Mouse (Mus musculus) spleen, adult 18-20 months (tissue): Measurements from ENCODE around the gene Zfp710.
"Not testable (repeated sequence)": the region's sequence is repeated elsewhere in the genome, so short reads cannot be mapped to it uniquely, and the experiment has no call there.

Source experiments
- DNase-seq, 2 experiments: peaks; one replicate each; pipeline ENCODE4 v3.0.0; 2022; ENCODE audit warnings: mixed read lengths in 2 of 2

The Zfp710 gene

DNA sequence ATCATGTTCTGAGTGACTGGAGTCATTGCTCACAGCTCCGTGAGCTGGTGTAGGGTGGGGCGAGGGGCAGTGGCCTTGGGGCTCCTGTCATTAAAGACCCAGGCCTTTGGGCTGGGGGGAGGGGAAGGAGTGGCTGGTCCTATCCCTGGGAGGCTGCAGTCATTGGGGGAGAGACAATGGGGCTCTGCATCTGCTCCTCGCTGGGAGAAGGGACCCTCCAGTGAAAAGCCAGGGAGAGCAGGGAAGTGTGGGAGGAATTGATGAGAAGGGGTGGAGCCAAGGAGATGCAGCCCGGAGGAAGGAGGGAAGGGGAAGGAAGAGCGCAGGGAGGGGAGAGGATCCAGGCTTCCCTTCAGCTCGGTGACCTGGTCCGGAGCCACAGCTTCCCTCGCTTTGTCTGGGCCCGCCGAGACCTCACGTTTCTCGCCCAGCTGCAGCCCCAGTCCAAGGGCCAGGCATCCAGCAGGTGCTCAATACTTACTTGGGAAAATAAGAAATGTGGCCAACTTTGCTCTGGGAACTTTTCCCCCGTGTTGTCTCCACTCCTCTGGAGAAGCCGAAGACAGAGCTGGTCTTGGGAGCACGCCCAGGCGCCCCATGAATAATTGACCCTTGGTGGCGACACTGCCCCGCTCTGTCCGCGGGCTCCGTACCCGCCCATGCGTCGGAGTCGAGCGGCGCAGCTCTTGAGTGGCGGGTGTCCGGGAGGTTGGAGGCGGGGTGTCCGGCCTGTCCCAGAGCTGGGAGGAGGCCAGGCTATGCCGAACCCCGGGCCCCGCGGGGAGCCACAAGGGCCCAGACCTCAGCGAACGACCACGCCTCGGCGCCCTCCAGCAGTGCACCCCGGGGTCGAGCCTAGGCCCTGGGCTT, at the start of gene Zfp710:
Zfp710 (plus strand) TSS at position 294 of the 870 bp plus-strand sequence.
- DNase-seq, result peak; percentile 71 to 72

DNA sequence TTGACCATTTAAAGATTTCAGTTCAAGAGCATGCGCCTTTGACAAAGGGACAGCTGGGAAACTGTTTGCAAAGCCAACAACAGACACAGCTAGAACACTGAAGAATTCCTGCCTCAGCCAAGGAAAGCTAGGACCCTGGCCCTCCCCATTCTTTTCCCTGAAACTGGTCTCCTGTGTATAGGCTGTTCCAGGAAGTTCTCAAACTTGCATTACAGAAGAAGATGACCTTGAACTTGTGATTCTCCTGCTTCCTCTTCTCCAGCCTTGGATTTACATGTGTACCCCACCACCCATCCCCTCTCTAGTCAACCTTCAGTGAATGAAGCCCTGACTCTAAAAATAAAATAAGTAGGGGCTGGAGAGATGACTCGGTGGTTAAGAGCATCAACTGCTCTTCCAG, 49.3 kb upstream of the Zfp710 start:
- DNase-seq, result no peak

DNA sequence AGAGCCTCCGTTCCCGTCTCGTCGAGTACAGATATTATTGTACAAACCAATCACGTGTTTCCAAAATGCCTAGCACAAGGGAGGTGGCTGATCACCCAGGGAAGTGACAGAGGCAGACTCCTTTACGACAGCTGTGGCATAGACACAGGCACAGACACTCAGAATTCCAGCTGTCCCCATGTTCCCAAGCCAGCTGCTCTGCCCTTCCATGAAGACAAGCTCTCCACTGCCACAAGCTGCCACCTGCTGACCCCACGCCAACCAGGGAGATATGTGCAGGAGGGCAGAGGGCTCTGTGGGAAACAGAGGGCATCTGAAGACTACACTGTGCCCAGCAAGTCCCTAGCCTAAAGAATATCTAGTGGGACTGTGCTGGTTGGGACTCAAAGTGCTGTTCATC, 37.9 kb upstream of the Zfp710 start:
- no peak for DNase-seq

DNA sequence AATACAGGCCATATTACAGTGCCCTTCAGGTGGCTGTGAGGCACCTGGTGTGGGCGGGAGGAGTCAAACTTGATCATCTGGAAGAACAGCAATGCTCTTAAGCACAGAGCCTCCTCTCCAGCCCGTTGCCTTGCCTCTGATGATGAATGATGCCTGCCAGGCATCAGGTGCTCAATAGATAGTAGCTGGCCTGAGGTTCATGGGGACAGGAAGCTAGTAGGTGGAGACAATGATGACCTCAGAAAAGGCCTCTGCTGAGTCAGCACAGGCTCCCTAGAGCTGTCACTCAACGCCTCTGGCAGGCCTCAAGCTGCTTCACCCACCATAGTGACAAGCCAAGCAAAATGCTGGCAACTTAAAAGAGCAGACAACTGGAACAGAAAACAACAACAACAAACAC, 36.9 kb upstream of the Zfp710 start:
- no peak for DNase-seq

DNA sequence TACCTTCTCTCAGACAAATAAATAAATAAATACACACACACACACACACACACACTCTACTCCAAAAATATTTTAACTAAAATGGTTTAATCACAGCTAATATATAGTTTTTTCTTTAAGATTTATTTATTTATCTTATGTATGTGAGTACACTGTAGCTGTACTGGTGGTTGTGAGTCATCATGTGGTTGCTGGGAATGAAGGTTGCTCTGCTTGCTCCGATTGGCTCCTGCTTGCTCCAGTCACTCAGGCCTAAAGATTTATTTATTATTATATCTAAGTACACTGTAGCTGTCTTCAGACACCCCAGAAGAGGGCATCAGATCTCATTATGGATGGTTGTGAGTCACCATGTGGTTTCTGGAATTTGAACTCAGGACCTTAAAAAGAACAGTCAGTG, 36.1 kb upstream of the Zfp710 start:
- not testable (repeated sequence) for DNase-seq

DNA sequence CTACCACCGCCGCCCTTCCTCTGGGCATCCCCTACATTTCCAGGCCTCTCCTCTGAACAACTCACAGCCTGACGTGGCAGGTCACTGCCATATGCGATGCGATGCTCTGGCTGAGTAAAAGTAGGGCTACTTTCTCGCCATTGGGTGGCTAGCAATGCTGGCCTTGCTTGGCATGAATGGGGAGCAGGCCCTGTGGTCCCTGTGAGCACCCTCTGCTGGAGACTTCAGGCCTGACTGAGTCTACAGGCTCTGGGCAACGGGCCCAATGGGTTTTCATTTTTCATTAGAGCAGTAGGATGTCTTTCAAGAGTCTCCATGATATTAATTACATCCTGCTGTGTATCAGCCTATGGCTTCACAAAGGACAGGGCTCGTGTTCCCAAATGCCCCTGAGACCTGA, 30.1 kb upstream of the Zfp710 start:
- peak in 1 of 2 experiments; percentile 37 for DNase-seq

DNA sequence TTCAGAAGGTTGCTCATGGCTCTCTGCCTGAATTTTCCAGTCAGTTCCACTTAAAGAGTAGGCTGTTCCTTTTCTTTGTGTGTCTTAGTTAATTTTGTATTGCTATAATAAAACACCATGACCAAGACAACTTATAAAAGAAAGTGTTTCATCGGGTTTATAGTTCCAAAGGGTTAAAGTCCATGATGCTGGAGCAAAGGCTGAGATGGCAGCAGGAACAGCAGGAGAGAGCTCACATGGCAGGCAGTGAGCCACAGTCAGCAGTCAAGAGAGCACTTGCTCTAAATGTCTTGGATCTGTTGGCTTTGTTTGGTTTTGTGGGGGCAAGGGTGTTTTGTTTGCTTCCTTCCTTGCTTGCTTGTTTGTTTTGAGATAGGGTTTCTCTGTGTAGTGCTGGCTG, 26.9 kb upstream of the Zfp710 start:
- DNase-seq, result no peak

DNA sequence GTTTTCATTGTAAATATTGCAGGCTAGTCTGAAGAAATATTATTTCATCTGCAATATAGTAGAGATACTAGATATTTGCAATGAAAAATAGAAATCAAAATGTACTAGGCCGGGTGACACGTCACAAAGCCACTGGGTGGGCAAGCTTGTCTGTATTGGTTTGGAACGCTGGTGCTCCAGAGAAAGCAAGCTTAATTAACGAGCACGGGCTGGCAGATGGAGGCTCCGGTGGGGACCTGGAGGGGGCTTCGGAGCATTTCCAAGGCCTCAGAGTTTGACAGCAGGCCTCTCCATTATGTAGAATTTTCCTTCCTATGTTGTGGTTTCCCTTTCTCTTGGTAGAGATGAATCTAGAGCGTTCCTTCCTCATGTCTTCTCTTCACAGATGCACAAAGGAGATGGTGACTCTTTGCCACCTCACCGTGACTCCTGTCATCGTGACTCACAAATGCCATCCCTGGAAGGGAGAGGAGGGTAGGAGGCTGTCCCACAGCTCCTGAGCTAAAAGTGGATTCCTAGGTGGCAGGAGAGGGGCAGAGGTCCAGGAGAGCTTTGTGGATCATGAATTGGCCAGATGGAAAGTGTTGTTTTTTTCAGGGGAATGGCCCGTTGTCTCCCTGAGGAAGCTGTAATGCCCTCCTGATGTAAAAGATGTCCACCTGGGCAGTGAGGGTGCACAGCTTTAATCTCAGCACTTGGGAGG, 22.1 kb upstream of the Zfp710 start:
- no peak for DNase-seq

DNA sequence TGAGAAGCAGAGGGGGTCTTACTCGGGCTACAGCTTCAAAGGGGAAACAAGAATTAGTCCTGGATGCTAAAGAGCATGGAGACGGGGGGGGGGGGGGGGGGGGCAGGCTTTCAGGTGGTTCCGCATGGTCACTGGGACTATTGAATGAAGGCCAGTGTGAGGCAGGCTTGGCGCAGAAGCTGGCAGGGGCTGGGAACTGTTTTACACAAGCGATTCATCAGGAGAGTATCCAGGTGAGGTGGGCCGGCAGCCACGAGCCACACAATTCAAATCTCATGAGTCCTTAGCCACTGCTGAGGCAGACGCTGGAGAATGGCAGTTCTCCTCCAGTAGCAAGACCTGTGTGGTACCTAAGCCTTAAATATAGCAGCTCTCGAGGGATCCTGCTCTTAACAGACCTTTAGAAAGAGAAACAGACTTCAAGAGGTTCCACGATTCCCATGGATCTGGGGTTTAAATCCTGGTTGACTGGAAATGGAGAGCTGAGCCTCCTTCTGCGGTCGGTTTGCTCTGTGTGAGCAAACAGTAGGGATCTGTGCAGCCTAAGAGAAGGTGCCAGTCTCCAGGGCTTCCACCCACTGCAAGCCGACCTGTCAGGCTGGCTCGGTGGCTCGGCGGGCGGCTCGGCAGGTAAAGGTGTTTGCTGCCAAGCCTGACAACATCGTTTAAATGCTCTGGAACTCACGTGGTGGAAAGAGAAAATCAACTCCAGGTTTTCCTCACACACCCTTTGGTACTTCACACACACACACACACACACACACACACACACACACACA, 19.6 kb upstream of the Zfp710 start:
- DNase-seq, result no peak

DNA sequence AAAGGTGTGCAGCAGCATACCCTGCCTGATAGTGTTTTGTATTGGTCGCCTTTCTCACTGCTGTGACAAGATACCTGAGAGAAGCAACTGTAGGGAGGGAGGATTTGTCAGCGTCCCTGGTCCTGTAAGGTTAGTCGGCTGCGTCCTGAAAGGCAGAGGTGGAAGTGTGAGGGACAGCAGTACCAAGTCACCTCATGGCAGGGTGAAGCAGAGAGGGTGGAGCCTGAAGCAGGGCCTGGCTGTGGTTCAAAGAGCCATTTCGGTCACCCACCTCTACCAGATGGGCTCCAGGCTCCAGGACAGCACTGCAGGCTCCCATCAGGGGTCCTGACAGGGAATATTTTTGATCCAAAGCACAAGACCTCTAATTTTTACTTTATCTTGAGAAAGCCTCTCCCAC, 13.9 kb upstream of the Zfp710 start:
- no peak for DNase-seq

DNA sequence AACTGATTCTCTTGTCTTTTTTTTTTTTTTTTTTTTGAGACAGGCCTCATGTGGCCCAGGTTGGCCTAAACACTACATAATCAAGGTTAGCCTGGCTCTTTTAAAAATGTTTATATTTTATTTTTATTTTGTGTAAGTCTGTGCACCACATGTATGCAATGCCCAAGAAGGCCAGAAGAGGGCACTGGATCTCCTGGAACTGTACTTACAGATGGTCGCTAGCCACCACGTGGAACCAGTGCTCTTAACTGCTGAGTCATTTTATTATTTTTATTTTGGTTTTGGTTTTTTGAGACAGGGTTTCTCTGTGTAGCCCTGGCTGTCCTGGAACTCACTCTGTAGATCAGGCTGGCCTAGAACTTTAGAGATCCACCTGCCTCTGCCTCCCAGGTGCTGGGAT, 13.1 kb upstream of the Zfp710 start:
- peak in 1 of 2 experiments; percentile 60 for DNase-seq

DNA sequence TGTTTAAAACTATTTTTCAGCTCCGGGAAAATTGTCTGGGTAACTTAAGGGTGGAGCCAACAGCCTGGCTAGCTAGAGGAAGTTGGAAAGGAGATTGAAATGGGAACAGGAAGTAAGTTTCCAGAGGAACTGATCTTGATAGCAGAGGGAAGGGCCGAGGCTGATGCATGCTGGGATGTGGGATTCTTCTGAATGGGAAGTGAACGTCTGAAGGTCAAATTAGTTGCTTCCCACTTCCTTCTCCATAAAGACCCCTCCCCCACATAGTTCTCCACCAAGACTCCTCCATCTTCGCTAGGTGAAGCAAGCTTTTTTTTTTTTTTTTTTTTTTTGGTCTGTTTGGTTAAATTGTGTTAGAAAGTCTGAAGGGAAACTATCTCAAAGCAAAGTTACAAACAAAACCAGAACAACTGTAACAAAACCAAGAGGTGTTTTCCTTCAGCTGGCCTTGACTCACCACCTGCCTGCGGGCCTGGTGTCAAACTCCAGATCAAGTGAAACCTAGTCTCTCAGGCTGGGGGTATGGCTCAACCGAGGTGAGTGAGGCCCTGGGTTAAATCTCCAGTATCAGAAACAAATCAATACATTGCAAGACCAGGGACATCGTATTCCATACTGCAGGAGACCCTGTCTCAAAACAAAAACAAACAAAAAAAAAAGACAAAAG, 10.6 kb upstream of the Zfp710 start:
- no peak for DNase-seq

DNA sequence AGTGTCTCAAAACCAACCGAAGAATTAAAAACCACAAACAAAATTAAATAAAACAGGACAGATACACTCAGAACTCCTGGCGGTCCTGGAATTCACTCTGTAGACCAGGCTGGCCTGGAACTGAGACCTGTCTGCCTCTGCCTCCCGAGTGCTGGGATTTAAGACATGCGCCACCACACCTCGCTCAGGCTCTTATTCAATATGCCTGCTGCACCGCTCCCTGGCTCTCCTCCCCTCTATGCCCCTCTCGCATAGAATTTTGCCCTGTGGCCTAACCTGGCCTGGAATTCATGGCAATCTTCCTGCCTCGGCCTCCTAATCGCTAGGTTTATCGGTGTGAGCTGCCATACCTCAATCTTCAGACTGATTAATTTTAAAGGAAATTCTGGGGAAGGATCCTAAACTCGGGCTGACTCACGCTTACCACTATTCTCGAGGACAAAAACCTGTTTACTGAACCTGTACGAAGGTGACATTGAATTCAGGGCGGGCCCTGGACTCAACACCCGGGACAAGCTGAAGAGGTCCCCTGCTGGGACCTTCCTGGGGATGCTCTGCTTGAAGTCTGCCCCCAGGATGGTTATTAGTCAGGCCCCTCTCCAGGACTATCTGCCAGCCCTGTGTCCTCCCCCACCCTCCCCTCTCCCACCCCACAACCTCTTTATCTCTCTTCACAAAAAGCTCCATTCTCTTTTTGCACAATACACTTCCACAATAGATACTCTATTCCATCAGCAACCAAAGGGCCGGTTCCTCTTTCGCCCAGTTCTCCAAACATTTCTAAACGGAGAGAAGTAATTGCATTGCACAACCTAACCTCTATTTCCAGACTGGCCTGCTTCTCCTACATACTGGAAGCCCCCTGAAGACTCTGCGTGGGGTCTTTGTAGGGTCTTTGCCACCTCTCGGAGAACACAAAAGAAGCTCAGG, 9.5 kb upstream of the Zfp710 start:
- DNase-seq, result no peak

DNA sequence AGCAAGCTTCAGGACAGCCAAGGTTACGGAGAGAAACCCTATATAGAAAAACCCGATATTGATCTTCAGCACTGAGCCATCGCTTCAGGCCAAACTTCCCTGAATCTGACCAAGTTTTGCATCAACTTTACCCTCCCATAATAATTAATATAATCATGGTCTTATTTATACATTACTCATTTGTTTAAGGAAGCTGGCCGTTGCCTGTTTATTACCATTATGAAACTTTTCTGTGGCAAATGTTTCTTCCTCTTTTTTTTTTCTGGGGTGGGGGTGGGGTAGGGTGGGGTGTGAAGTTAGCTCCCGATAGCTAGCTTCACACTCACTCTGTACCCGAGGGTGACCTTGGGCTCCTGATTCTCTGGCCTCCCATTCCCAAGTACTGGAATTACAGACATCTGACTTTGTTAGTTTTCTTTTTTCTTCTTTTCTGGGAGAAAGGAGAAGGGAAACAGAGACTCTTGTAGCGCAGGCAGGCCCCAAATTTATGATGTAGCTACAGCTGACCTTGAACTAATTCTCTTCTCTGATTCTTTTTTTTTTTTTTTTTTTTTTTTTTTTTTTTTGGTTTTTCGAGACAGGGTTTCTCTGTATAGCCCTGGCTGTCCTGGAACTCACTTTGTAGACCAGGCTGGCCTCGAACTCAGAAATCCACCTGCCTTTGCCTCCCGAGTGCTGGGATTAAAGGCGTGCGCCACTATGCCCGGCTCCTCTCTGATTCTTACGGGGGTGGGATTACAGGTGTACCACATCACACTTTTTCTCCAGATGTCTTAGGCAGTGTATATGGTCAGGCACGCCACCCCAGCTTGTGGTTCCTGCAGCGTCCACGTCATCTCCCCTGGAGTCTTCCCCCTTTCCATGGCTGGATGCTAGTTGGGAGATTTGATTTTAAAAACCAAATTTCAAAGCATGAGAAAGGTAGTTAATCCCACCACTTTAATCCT, 5.8 kb upstream of the Zfp710 start:
- DNase-seq, result peak in 1 of 2 experiments; percentile 29

DNA sequence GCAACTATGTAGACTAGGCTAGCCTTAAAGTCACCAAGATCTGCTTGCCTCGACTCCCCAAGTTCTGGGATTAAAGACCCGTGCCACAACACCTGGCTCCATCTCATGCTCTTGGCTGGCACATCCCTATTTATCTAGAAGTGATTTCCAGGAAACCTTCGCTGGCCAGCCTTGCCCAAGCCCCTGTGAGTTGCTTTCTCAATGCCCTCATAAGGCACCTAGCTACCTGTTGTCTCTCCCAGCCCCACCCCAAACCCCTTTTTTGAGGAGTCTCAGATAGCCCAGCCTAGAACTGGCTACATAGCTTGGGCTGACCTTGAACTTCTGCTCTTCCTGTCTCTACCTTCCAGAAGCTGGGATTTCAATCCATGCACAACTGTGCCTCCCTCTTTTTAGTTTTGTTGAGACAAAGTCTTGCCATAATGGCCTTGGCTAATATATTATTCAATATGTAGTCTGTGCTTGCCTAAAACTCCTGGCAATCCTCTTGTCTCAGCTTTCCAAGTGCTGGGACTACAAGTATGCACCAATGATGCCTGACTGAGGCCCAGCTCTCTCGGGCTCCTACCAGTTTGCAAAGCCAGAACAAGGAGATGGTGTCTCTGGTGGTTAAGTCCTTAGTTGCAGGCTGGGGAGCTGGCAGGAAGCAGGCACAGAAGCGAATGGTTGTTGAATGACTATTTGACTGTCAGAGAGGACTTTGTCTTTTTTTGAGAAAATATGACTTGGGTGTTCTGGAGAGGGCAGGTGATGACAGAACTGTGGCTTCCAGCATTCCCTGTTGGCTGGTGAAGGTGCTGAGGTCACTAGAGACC, 786 bp upstream of the Zfp710 start:
- peak in 1 of 2 experiments; percentile 37 for DNase-seq

DNA sequence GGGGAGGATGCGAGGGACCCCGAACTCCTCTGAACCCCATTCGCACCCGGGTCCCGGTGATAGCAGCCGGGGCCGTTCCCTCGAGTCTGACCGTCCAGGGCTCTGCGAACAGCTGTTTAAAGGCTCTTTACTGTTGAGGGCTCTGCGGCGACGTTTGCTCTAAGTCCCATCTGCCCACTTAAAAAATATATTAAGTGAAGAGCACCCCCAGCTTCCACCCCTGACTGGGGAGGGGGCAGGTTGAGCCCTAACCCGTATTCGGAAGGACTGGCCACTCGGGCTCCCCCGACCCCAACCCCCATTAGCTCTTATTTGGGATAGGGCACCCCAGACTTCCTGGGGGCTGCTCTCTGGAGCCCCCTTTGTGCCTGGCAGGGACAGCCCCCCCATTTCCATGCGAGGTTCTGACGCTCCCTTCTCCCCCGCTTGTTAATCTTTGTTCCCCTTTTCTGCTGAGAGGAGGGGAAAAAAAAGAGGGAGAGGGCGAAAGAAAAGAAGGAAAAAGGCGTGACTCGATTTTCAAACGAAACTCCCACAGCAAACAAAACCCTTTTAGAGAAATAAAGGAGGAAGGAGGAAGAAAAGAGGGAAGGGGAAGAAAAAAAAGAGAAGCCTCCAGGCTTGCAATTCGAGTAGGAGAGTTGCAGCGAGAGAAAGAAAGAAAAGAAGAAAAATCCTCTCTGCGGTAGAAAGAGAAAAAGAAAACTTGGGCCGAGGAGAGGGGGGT, 940 bp downstream of the Zfp710 start:
- DNase-seq, result no peak

DNA sequence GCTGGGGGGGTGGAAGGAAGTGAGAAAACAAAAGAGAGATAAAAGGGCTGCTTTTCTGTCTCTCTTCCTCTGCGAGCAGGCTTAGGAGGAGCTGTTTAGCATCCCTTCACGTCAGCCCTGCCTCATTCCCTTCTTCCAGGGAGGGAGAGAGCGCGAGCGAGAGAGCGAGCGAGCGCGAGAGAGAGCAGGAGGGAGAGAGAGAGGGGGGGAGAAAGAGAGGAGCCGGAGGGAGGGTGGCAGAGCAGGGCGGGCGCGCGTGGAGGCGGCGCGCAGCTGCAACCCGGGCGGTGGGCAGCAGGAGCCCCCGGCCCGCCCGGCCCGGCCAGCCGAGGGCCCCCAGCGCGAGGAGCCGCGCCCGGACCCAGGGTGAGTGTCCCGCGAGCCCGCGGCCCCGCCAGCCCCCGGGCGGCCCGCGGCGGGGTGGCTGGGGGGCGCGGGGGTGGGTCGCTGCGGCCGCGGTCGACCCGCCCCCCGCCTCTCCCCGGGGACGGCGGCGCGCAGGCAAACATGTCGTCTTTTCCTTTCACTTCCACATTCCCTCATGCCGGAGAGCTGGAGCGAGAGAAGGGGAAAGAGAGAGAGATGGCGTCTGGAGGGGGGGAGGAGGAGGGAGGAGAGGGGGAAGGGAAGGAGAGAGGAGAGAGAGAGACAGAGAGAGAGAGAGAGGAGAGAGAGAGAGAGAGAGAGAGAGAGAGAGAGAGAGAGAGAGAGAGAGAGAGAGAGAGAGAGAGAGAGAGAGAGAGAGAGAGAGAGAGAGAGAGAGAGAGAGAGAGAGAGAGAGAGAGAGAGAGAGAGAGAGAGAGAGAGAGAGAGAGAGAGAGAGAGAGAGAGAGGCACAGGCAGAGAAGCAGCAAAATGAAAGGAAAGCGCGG, 1.7 kb downstream of the Zfp710 start:
- peak; percentile 40 to 57 for DNase-seq
